Mouse (Mus musculus) heart, postnatal 36 days (tissue): ENCODE data around the gene Spg7. TPM values are rescaled to one million over a fixed set of nuclear protein-coding genes. Genes with fewer than 3 reads are reported as not detected.
A peak's percentile ranks its signal among the peaks of the same experiment; 100 is the strongest.

Source experiments
- DNase-seq, 2 experiments: peaks; one replicate each; pipeline ENCODE4 v3.0.0; 2021 to 2022
- intact Hi-C: fragments of 180-260 bp; cut with DNase I; formaldehyde crosslinking; loops from one replicate; pipeline ENCODE4 v1.15.1; 2025
- microRNA-seq, 2 experiments: library from miRNA; unstranded; fragments of <30 nt; microRNA quantifications; one replicate each; pipeline ENCODE4 v1.2.0; 2021; ENCODE audit warnings: borderline number of aligned reads in 2 of 2
- total RNA-seq, 2 experiments: library from RNA; stranded (reverse); gene quantifications; 2 replicates each; pipeline ENCODE4 v1.2.3; 2021

Spg7 gene
- total RNA-seq, 2 experiments from 2014 or later, result 79.7 to 87.7 TPM

DNA sequence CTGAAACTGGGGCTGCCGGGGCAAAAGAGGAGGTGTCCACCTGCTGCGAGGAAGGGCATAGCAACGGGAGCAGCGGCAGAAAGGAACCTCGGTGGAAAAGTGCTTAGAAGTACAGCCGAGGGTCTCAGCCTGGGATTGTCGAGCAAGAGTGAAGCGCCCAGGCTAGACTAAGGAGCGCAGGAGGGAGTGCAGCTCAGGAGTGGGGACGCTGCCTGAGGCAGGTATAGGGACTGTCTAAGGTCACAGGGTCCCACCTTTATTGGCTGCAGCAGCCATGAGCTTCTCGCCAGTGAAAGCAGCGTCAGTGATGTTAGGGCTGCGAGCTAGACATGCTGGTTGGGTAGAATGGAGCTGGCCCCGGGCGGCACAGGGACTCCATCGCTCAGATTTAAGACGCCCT lies 55.0 kb downstream of the Spg7 start:
- no peak for DNase-seq
- intact Hi-C loops, result loop anchor here (10.0 kb wide), 1 partner anchor 167 kb away; no protein-coding TSS in a partner anchor

DNA sequence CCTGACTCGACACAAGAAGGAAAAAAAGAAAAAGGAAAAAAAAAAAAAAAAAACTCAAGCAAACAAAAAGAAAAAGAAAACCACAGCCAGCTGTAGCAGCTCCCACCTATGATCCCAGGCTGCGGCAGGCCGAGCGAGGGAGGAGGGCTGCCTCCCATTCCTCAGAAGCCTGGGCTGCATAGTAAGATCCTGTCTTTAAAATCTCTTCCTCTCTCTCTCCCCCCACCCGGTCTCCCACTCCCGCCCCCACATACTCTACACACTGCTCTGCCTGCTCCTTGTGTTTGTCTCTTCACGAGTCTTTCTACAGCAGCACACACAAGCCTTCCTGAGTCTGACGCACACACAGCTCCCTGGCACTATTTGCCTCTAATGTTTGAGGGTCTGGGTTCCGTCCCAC lies 59.3 kb downstream of the Spg7 start:
- DNase-seq, result no peak
- intact Hi-C loops, result no loop called here

GRCm38 (mm10) chr8:123122670-123123069 lies 59.9 kb downstream of the Spg7 start:
- DNase-seq, result no peak
- intact Hi-C loops, result no loop called here

DNA sequence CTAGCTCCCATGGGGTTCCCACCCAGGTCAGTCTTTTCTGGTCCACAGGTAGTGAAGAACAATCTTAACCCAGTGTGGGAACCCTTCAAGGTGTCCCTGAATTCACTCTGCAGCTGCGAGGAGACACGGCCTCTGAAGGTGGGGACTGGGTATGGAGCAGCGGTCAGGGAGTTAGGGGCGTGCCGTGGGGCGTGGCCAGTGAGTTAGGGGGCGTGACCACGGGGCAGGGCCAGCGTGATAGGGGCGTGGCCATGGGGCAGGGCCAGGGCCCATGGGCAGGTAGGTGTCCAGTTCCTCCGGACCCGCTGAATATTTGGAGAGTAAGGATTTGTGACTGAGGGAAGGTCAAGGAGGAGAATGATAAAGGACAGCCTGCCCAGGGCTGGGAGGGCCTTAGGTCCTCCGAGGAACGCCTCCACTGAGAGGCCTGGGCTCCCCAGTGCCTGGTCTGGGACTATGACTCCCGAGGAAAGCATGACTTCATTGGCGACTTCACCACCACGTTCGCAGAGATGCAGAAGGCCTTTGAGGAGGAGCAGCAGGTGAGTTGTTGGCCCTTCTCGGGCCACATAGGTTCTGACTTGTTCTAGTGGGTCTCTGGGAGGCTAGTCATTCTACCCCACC lies 63.6 kb downstream of the Spg7 start:
- intact Hi-C loops, result no loop called here
- peak in 1 of 2 experiments; percentile 31 for DNase-seq

DNA sequence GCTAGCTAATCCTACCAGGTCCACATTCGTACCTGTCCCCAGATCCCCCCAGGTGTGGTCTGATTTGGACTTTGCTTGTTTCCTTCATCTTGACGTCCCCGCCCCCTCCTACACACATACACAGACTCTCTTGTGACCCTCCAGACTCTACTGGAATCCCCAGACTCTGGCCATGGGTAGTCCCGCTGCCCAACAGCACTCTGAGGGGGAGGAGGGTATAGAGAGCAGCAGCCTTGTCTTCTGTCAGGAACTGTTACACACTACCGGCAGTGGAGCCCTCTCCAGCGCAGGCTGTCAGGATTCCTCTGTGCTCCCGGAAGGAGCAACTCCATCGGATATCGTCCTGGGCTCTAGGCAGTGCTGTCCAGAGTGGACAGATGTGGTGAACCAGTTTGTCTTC lies 68.3 kb downstream of the Spg7 start:
- intact Hi-C loops, result no loop called here
- DNase-seq, result no peak

GRCm38 (mm10) chr8:123132953-123133352 lies 70.2 kb downstream of the Spg7 start:
- DNase-seq, result no peak
- intact Hi-C loops, result no loop called here

- intact Hi-C loops, result no loop called here
- no peak for DNase-seq
These were observed 71.5 kb downstream of the Spg7 start for GRCm38 (mm10) chr8:123134149-123134713.

DNA sequence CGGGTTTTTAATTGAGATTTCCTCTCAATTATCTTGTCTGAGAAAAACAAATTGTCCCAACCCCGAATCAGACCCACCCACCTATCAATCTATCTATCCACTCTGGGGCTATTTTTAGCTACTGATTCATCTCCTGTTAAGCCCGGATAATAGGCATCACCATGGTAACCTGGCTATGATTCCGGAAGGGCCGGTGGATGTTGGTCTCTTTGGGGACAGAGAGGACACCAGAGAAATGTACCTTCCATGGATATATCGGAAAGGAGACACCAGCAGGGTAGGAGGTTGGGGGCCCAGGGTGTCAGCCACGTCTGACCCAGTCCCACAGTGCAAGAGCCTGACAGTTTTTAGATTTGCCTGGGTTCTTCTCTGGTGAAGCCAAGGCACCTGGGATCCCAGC lies 72.7 kb downstream of the Spg7 start:
- intact Hi-C loops, result no loop called here
- no peak for DNase-seq

GRCm38 (mm10) chr8:123135806-123136205 lies 73.1 kb downstream of the Spg7 start:
- no peak for DNase-seq
- intact Hi-C loops, result no loop called here

DNA sequence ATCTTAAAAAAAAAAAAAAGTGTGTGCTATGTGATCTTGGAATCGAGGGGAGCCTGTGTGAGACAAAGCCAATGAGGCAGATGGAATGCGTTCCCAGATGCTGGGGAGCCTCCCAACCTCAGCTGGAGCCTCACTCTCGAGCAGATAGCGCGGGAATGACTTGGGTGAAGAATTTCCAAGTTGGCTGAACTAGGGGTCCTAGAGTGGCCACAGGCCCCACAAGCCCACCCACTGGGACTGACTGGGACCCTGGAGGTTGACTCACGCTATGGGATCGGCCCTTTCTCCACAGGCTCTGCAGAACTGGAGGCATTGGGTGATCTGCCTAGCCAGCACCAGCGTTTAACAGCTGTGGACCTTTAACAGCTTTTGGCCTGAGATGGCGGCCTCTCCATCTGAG lies 73.5 kb downstream of the Spg7 start:
- peak; percentile 25 to 44 for DNase-seq
- intact Hi-C loops, result no loop called here

- intact Hi-C loops, result no loop called here
- peak; percentile 25 to 30 for DNase-seq
These were observed 74.9 kb downstream of the Spg7 start for GRCm38 (mm10) chr8:123137645-123138077.

DNA sequence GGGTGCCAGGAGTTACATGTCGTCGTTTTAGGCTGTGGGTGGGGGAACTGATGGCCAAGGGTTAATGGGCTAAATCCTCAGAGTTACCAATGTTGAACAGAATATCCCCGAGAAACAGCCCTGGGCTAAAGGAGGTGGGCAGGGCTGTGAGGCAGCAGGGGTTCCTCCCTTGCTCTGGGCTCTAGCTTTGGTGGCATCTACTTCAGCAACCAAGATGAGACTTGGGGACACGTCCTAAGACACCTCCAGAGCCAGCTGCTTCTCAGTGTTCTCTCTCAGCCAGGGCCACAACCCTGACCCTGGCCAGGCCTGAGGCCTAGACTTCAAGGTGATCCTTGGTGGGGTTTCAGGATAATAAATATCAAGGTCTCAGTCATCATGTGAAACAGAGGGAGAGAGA lies 76.0 kb downstream of the Spg7 start:
- intact Hi-C loops, result no loop called here

DNA sequence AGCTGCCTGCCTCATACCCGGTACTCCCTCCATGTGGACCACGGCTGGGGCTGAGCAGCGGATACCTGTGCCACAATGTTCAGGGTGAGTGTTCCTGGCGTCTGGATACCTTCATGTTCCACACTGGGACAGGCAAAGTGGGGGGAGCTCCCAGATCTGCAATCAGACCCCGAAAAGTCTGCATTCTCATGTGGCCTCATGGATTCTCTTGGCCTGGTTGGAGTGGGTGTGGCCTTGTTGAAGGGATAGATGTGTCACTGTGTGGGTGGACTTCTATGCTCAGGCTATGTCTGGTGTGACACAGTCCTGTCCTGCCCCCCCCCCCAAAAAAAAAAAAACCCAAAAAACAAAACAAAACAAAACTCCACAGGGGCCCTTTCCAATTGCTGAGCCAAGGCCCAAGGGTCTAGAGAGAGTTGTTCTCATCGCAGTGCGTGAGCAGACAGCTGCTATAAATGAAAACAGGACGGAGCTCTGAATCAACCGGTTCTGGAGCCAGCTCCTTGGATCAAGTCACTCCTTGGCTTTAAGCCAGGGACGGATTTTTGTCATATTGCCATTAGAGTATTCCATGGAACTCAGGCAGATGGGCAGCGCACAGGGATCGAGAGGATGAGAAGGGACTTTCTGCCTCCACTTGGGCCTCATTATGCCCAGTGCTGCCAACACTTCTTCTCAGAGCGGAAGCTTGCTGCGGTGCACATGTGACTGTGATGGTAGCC lies 79.2 kb downstream of the Spg7 start:
- intact Hi-C loops, result no loop called here
- peak; percentile 79 to 88 for DNase-seq

More for the DNA sequence above, 76.0 kb downstream of the Spg7 start:
- no peak for DNase-seq

DNA sequence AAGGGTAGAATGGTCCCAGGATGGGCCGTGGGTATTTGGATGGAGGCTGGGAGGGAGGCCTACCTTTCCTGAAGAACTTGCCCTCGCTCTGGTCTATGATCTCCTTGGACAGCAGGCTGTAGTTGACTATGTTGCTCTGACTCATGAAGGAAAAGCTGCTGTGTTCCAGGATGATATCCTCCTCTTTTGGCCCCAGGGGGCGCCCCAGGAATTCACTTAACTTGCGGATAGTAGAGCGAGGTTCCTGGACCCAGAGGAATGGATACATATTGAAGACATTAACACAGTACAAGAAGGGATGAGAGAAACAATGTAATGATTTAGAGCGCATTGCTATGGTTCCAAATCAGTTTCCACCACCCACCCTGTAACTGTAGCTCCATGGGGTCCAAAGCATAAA lies 82.5 kb downstream of the Spg7 start:
- peak; percentile 45 to 59 for DNase-seq
- intact Hi-C loops, result no loop called here

DNA sequence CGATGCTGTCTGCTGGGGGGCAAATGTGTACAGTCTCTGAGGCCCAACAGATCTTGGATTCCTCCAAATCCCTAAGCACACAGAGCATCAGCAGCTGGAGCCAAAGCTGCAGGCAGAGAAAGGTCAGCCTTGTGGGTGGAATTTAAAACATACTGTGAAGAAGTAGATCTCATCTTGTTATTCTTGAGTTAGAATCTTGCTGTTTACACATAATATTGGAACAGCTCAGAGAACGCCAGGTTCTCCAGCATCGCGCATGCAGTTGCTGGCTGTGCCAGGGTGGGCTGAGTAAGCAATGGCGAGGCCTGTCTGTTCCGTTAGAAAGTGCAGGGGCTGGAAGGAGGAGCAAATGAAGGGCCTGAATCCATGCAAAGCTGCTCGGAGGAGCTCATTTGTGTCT lies 83.6 kb downstream of the Spg7 start:
- intact Hi-C loops, result no loop called here
- peak; percentile 29 to 30 for DNase-seq

Small RNA genes lying within 50 kb of the gene (microRNA-seq; reads per million reads assigned to microRNA genes)
- gene Mir7079 (0 reads per million in 2 experiments), gene Mir7080 (0 to 1.3 reads per million in 2 experiments)

Other genes with a start within 250 kb of the Spg7 start
- not detected for gene Cdh15, start 215.0 kb upstream of the Spg7 start, total RNA-seq
- gene Ankrd11, start 20.7 kb upstream of the Spg7 start, total RNA-seq, result 10 to 100 TPM; 69.0 to 80.5 TPM
- 100 to 1,000 TPM; 409 to 436 TPM for gene Rpl13, start 39.4 kb downstream of the Spg7 start, total RNA-seq
- under 1 TPM; 0.35 to 0.44 TPM for gene Cpne7, start 54.4 kb downstream of the Spg7 start, total RNA-seq
- gene Sult5a1, start 95.4 kb downstream of the Spg7 start, total RNA-seq, result under 1 TPM; 0.58 to 0.79 TPM
- gene Dpep1, start 123.3 kb downstream of the Spg7 start, total RNA-seq, result 10 to 100 TPM; 32.3 to 53.6 TPM
- 10 to 100 TPM; 53.9 to 69.1 TPM for gene Chmp1a, start 149.8 kb downstream of the Spg7 start, total RNA-seq
- 10 to 100 TPM; 22.5 to 27.2 TPM for gene Spata33, start 149.9 kb downstream of the Spg7 start, total RNA-seq
- gene Cdk10, start 161.9 kb downstream of the Spg7 start, total RNA-seq, result 10 to 100 TPM; 19.6 to 24.0 TPM
- 1 to 10 TPM; 5.4 to 6.2 TPM for gene Spata2l, start 173.3 kb downstream of the Spg7 start, total RNA-seq
- gene Zfp276, start 191.3 kb downstream of the Spg7 start, total RNA-seq, result 10 to 100 TPM in 1 of 2 experiments, 1 to 10 TPM in 1; 9.4 to 10.8 TPM
- 10 to 100 TPM; 21.8 to 26.5 TPM for gene Vps9d1, start 191.4 kb downstream of the Spg7 start, total RNA-seq